9 mouse cellular contexts compared by ENCODE assay signal in genomic region chr12:107010995-107011786, GRCm38 (mm10).
DNase-seq lines count a peak whose midpoint lies in the region; ATAC-seq lines count a peak whose summit lies in the region.
"Had no signal": no experiment of that assay in that cellular context is flagged by ENCODE, and none has a peak within 500 bp of the region (broad histone marks: within the 10 kb centered on the region; RNA-seq: fewer than 3 reads in every experiment).

No protein-coding gene starts in this region.

- no peaks in the 10 kb centered on the region for H3K9me3 ChIP-seq in hindbrain, embryonic 16.5 days (ENCODE audit: control insufficient read depth, low read length)
- no peaks in the 10 kb centered on the region for H3K9me3 ChIP-seq in hindbrain, embryonic 13.5 days
- H3K9me3 ChIP-seq in stomach, embryonic 16.5 days (replicated peaks; ENCODE audit: control insufficient read depth, low read length) = no peaks in the 10 kb centered on the region
- H3K9me3 ChIP-seq: hindbrain, embryonic 15.5 days had no signal

- H3K4me3 ChIP-seq in hindbrain, embryonic 16.5 days (ENCODE audit: low read length) = no peak overlapping the region
- H3K4me3 ChIP-seq in hindbrain, embryonic 13.5 days = no peak overlapping the region
- no peak overlapping the region for H3K4me3 ChIP-seq in stomach, embryonic 16.5 days (replicated peaks; ENCODE audit: low read length)
- H3K4me3 ChIP-seq: hindbrain, embryonic 15.5 days had no signal

- no peaks in the 10 kb centered on the region; the same call in 1 of the 2 replicates for H3K27me3 ChIP-seq in hindbrain, embryonic 16.5 days (replicated peaks; ENCODE audit: control insufficient read depth, insufficient read depth, low read length)
- no peaks in the 10 kb centered on the region for H3K27me3 ChIP-seq in hindbrain, embryonic 13.5 days
- no peaks in the 10 kb centered on the region for H3K27me3 ChIP-seq in stomach, embryonic 16.5 days (ENCODE audit: control insufficient read depth, insufficient read depth, low read length)
- H3K27me3 ChIP-seq: hindbrain, embryonic 15.5 days had no signal

- peak; percentile 84 for DNase-seq in CD4-positive helper T cell, adult 2 months (ENCODE audit: low read depth, low spot score)
- DNase-seq in T-cell, adult 2 months (ENCODE audit: low spot score) = peak; percentile 67
- peak; percentile 26 to 35 for DNase-seq in layer of hippocampus, postnatal 10 days (ENCODE audit: low spot score in 2 of 2)
- no peak for DNase-seq in adrenal gland, postnatal 4 days (ENCODE audit: low spot score in 2 of 2)

- no peak overlapping the region for H3K9ac ChIP-seq in hindbrain, embryonic 16.5 days (ENCODE audit: low read depth, low read length)
- no peak overlapping the region for H3K9ac ChIP-seq in hindbrain, embryonic 13.5 days
- H3K9ac ChIP-seq in stomach, embryonic 16.5 days (ENCODE audit: low read length) = no peak overlapping the region
- H3K9ac ChIP-seq: hindbrain, embryonic 15.5 days had no signal

- WGBS in hindbrain, embryonic 16.5 days = 53% methylated on average over 20 of the region's 20 CpGs
- 67% methylated on average over 20 of the region's 20 CpGs for WGBS in hindbrain, embryonic 13.5 days
- WGBS in stomach, embryonic 16.5 days = 45% methylated on average over 20 of the region's 20 CpGs

- no peaks in the 10 kb centered on the region for H3K36me3 ChIP-seq in hindbrain, embryonic 16.5 days (ENCODE audit: control insufficient read depth, insufficient read depth, low read length)
- no peaks in the 10 kb centered on the region for H3K36me3 ChIP-seq in hindbrain, embryonic 13.5 days
- no peaks in the 10 kb centered on the region for H3K36me3 ChIP-seq in stomach, embryonic 16.5 days (ENCODE audit: control insufficient read depth, insufficient read depth, low read length)
- H3K36me3 ChIP-seq: hindbrain, embryonic 15.5 days had no signal

- no peak for ATAC-seq in hindbrain, embryonic 16.5 days
- ATAC-seq in hindbrain, embryonic 13.5 days (ENCODE audit: low FRiP score) = no peak
- ATAC-seq in stomach, embryonic 16.5 days (ENCODE audit: insufficient read depth, low FRiP score) = no peak; the same call in 1 of the 2 replicates
- ATAC-seq in granulocyte monocyte progenitor cell, adult 5-6 weeks (replicated peaks; ENCODE audit: poor library complexity, severe bottlenecking) = no peak

- H3K4me2 ChIP-seq in hindbrain, embryonic 16.5 days (ENCODE audit: low read length) = peak overlapping the region; percentile 25
- H3K4me2 ChIP-seq in hindbrain, embryonic 13.5 days = no peak overlapping the region
- H3K4me2 ChIP-seq in stomach, embryonic 16.5 days (ENCODE audit: low read depth, low read length) = peak overlapping the region; percentile 5; the same call in 1 of the 2 replicates
- H3K4me2 ChIP-seq: hindbrain, embryonic 15.5 days had no signal

- H3K4me1 ChIP-seq in hindbrain, embryonic 16.5 days (ENCODE audit: control insufficient read depth, insufficient read depth, low read depth, low read length) = no peaks in the 10 kb centered on the region; the same call in 1 of the 2 replicates
- peaks cover 11% of the 10 kb centered on the region for H3K4me1 ChIP-seq in hindbrain, embryonic 13.5 days (replicated peaks)
- H3K4me1 ChIP-seq in stomach, embryonic 16.5 days (ENCODE audit: control insufficient read depth, insufficient read depth, low read length) = peaks cover 3% of the 10 kb centered on the region; the same call in 1 of the 2 replicates
- H3K4me1 ChIP-seq: hindbrain, embryonic 15.5 days had no signal

- no peak overlapping the region for H3K27ac ChIP-seq in hindbrain, embryonic 16.5 days (ENCODE audit: low read depth, low read length)
- H3K27ac ChIP-seq in hindbrain, embryonic 13.5 days = no peak overlapping the region
- peak overlapping the region; percentile 63 for H3K27ac ChIP-seq in stomach, embryonic 16.5 days (ENCODE audit: low read length)
- H3K27ac ChIP-seq: hindbrain, embryonic 15.5 days had no signal

Comparison
In these comparisons a context has a peak if more than half of its experiments do, and no peak if none do; other contexts are left out.
1. DNase-seq: peak in CD4-positive helper T cell, adult 2 months (single experiment), T-cell, adult 2 months (single experiment) and layer of hippocampus, postnatal 10 days (2 of 2); none in adrenal gland, postnatal 4 days (0 of 2).